Mouse (Mus musculus): ENCODE measurements around the gene Pfdn4. TPM values are rescaled to one million over a fixed set of nuclear protein-coding genes. Genes with fewer than 3 reads are reported as not detected.

Pfdn4 gene
- polyA plus RNA-seq, 1 experiment from 2014 or later: 141 TPM

DNA sequence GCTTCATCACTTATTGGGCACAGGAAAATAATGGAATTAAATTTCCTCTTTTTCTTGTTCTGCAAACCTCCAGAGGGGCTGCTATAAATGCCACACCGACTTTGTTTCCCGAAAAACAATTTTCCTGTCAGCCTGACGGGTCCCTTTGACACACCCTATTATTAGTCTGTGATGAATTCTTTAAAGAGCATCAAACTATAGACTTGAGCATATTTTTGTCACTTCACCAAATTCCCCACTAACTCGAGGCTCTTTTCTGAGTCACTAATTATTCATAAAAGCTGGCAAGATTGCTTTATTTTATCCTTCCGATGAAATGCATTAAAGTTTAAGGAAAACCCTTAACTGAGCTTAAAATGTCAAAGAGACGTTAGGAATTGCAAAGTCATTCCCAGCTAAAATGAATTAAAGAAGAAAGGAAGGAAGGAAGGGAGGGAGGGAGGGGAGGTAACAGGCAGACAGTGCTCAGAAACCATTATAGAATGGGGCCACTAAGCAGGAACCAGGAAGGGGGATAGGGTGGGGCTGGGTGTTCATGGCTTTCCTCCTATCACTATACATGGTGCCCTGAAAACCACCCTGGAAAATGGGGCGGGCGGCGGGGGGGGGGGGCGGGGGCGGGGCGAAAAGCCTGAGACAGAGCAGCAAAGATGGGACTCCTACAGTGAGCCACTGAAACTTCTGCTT lies 38.0 kb downstream of the Pfdn4 start:
- H3K4me3 ChIP-seq (ENCODE audit: low read depth, low read length): no peak overlapping the region
- ATAC-seq (ENCODE audit: low FRiP score) (no peak), DNase-seq (ENCODE audit: low spot score) (no peak)
- H3K4me1 ChIP-seq (replicated peaks; ENCODE audit: control insufficient read depth, insufficient read depth, low read length): no peaks in the 10 kb centered on the region
- H3K27ac ChIP-seq (ENCODE audit: low read depth, low read length): no peak overlapping the region
- H3K9ac ChIP-seq (ENCODE audit: low read depth, low read length): no peak overlapping the region
- H3K27me3 ChIP-seq (ENCODE audit: control insufficient read depth, insufficient read depth, low read length): no peaks in the 10 kb centered on the region
- H3K9me3 ChIP-seq (ENCODE audit: control insufficient read depth, low read length): no peaks in the 10 kb centered on the region
- H3K4me2 ChIP-seq (replicated peaks; ENCODE audit: low read depth, low read length): no peak overlapping the region
- no peaks in the 10 kb centered on the region for H3K36me3 ChIP-seq (ENCODE audit: control insufficient read depth, insufficient read depth, low read length)
- 70% methylated on average over 9 of the region's 12 CpGs for WGBS

DNA sequence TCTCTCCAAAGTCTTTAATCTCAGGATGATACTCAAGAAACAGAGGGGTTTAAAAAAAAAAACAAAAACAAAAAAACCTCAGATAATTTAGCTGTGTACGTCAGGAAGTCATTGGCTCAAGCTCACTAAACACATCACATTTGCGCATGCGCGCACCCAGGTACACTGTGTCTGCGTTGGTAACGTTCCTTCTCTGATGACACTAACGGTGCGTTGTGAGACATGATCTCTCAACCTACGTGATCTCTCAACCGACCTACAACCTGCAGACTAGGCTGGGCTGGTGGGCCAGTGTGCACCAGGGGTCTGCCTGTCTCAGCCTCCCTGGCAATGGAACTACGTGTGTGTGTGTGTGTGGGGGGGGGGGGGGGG lies 38.6 kb downstream of the Pfdn4 start:
- Histone ChIP-seq H3K4me3 (ENCODE audit: low read depth, low read length) (no peak overlapping the region), H3K9ac (ENCODE audit: low read depth, low read length) (no peak overlapping the region), H3K27me3 (ENCODE audit: control insufficient read depth, insufficient read depth, low read length) (no peaks in the 10 kb centered on the region), H3K9me3 (ENCODE audit: control insufficient read depth, low read length) (no peaks in the 10 kb centered on the region), H3K4me2 (replicated peaks; ENCODE audit: low read depth, low read length) (no peak overlapping the region), H3K4me1 (replicated peaks; ENCODE audit: control insufficient read depth, insufficient read depth, low read length) (no peaks in the 10 kb centered on the region), H3K36me3 (ENCODE audit: control insufficient read depth, insufficient read depth, low read length) (no peaks in the 10 kb centered on the region), H3K27ac (ENCODE audit: low read depth, low read length) (no peak overlapping the region)
- no peak for DNase-seq (ENCODE audit: low spot score)
- 91% methylated on average over 11 of the region's 11 CpGs for WGBS
- no peak for ATAC-seq (ENCODE audit: low FRiP score)

DNA sequence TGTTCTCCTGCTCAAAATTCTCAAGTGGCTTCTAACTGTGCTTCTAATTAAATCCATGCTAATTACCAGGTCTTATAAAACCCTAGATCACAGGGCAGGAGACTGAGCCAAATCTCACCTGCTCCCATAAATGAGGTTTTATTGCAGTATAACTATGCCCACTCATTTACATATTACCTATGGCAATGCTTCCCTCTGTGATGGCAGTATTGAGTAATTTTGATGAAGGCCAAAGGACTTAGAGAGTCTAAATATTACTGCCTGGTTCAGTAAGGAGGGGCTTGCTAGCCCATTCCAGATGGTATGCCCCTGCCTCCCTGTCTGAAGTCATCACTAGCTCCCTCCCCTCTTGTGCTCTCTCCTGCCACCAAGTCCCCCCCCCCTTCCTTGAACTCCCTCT lies 39.6 kb downstream of the Pfdn4 start:
- H3K4me2 ChIP-seq (replicated peaks; ENCODE audit: low read depth, low read length): no peak overlapping the region
- no peak overlapping the region for H3K4me3 ChIP-seq (ENCODE audit: low read depth, low read length)
- H3K27ac ChIP-seq (ENCODE audit: low read depth, low read length): no peak overlapping the region
- no peak for ATAC-seq (ENCODE audit: low FRiP score)
- DNase-seq (ENCODE audit: low spot score): no peak
- H3K9me3 ChIP-seq (ENCODE audit: control insufficient read depth, low read length): no peaks in the 10 kb centered on the region
- H3K4me1 ChIP-seq (replicated peaks; ENCODE audit: control insufficient read depth, insufficient read depth, low read length): no peaks in the 10 kb centered on the region
- no peaks in the 10 kb centered on the region for H3K36me3 ChIP-seq (ENCODE audit: control insufficient read depth, insufficient read depth, low read length)
- no peak overlapping the region for H3K9ac ChIP-seq (ENCODE audit: low read depth, low read length)
- H3K27me3 ChIP-seq (ENCODE audit: control insufficient read depth, insufficient read depth, low read length): no peaks in the 10 kb centered on the region

DNA sequence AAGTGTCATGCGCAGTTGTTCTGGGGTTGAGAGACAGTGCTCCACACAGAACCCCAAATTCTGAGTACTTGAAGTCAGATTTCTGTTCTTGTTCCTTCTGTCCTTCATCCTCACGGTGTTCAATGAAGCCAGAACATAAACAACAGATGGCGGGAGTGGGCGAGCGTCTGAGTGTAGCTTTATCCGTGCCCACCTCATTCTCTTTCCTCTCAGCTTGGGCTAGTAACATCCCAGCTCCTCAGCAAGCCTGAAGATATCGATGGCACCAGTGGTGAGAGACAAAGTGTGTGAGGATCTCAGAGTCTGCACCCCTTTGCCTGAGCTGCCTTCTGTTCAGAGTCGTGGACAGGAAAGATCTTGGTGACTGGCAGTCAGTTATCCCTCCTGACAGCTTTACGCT lies 43.0 kb downstream of the Pfdn4 start:
- Histone ChIP-seq H3K9me3 (ENCODE audit: control insufficient read depth, low read length) (no peaks in the 10 kb centered on the region), H3K4me2 (replicated peaks; ENCODE audit: low read depth, low read length) (no peak overlapping the region), H3K4me3 (ENCODE audit: low read depth, low read length) (no peak overlapping the region), H3K4me1 (replicated peaks; ENCODE audit: control insufficient read depth, insufficient read depth, low read length) (no peaks in the 10 kb centered on the region), H3K27me3 (ENCODE audit: control insufficient read depth, insufficient read depth, low read length) (no peaks in the 10 kb centered on the region), H3K9ac (ENCODE audit: low read depth, low read length) (no peak overlapping the region), H3K36me3 (ENCODE audit: control insufficient read depth, insufficient read depth, low read length) (no peaks in the 10 kb centered on the region), H3K27ac (ENCODE audit: low read depth, low read length) (no peak overlapping the region)
- no peak for ATAC-seq (ENCODE audit: low FRiP score)
- 90% methylated on average over 9 of the region's 9 CpGs for WGBS
- DNase-seq (ENCODE audit: low spot score): no peak

DNA sequence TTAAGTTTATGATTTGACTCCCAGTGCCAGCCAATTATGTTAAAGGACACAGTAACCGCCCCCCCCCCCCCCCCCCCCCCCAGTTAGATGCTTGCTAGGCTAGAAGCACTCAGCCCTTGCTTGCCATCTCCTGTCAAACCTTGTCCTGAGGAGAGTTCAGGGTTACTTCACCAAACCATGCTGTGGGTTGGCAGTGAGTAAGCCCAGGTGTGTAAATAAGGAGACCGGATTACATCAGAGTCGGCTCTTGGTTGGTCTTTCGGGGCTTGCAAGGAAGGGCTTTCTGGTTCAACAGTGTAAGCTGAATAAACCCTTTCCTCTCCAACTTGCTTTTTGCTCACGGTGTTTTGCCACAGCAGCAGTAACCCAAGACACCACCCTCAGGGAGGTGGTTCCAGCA lies 47.4 kb downstream of the Pfdn4 start:
- ATAC-seq (ENCODE audit: low FRiP score) (no peak), DNase-seq (ENCODE audit: low spot score) (no peak)
- 89% methylated on average over 5 of the region's 5 CpGs for WGBS
- Histone ChIP-seq H3K4me2 (replicated peaks; ENCODE audit: low read depth, low read length) (no peak overlapping the region), H3K36me3 (ENCODE audit: control insufficient read depth, insufficient read depth, low read length) (no peaks in the 10 kb centered on the region), H3K4me1 (replicated peaks; ENCODE audit: control insufficient read depth, insufficient read depth, low read length) (peaks cover 3% of the 10 kb centered on the region), H3K9ac (ENCODE audit: low read depth, low read length) (no peak overlapping the region), H3K9me3 (ENCODE audit: control insufficient read depth, low read length) (no peaks in the 10 kb centered on the region), H3K27ac (ENCODE audit: low read depth, low read length) (no peak overlapping the region), H3K27me3 (ENCODE audit: control insufficient read depth, insufficient read depth, low read length) (no peaks in the 10 kb centered on the region), H3K4me3 (ENCODE audit: low read depth, low read length) (no peak overlapping the region)

DNA sequence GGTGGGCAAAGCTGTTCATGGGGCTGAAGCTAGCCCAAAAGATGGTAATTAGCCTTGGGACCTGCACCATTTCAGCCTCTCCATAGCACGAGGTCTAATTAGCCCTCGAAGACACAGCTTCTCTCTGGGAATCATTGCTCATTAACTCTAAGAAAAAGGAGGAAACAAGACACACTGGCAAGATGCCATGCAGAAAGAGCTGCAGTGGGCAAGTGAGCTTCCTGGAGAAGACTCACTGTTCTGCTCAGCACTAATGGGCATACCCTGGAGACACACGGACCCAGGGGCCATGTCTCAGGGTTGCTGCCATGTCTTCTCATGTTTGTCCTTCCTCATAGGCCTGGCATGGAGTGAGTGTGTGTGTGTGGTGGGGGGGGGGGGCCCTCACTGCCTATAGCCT lies 47.9 kb downstream of the Pfdn4 start:
- Histone ChIP-seq H3K4me3 (ENCODE audit: low read depth, low read length) (no peak overlapping the region), H3K9ac (ENCODE audit: low read depth, low read length) (no peak overlapping the region), H3K4me1 (replicated peaks; ENCODE audit: control insufficient read depth, insufficient read depth, low read length) (peaks cover 3% of the 10 kb centered on the region), H3K27me3 (ENCODE audit: control insufficient read depth, insufficient read depth, low read length) (no peaks in the 10 kb centered on the region), H3K27ac (ENCODE audit: low read depth, low read length) (no peak overlapping the region), H3K4me2 (replicated peaks; ENCODE audit: low read depth, low read length) (no peak overlapping the region), H3K36me3 (ENCODE audit: control insufficient read depth, insufficient read depth, low read length) (no peaks in the 10 kb centered on the region), H3K9me3 (ENCODE audit: control insufficient read depth, low read length) (no peaks in the 10 kb centered on the region)
- no peak for ATAC-seq (ENCODE audit: low FRiP score)
- no peak for DNase-seq (ENCODE audit: low spot score)
- 79% methylated on average over 3 of the region's 3 CpGs for WGBS

DNA sequence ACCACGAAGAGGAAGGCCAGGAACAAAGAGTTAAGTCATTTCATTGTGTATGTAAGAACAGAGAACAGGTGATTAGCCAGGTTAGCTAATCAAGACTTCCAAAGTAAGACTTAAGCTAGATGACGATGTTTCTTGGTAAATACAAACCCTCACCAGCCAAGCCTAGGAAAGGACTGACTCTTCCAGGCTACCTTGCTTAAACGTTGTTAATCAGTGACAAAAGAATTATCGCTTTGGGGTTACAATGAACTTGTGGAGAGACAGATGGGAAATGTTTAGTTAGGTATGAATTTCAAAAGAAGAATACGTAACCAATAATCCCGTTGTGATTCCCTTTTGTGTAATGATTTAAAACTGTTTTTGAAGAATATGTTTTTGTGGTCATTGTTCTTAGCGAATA lies 48.7 kb downstream of the Pfdn4 start:
- Histone ChIP-seq H3K36me3 (ENCODE audit: control insufficient read depth, insufficient read depth, low read length) (no peaks in the 10 kb centered on the region), H3K4me2 (replicated peaks; ENCODE audit: low read depth, low read length) (no peak overlapping the region), H3K4me3 (ENCODE audit: low read depth, low read length) (no peak overlapping the region), H3K27me3 (ENCODE audit: control insufficient read depth, insufficient read depth, low read length) (no peaks in the 10 kb centered on the region), H3K4me1 (replicated peaks; ENCODE audit: control insufficient read depth, insufficient read depth, low read length) (peaks cover 3% of the 10 kb centered on the region), H3K9me3 (ENCODE audit: control insufficient read depth, low read length) (no peaks in the 10 kb centered on the region), H3K27ac (ENCODE audit: low read depth, low read length) (no peak overlapping the region), H3K9ac (ENCODE audit: low read depth, low read length) (no peak overlapping the region)
- WGBS: 88% methylated on average over 7 of the region's 7 CpGs
- DNase-seq (ENCODE audit: low spot score) (no peak), ATAC-seq (ENCODE audit: low FRiP score) (no peak)

DNA sequence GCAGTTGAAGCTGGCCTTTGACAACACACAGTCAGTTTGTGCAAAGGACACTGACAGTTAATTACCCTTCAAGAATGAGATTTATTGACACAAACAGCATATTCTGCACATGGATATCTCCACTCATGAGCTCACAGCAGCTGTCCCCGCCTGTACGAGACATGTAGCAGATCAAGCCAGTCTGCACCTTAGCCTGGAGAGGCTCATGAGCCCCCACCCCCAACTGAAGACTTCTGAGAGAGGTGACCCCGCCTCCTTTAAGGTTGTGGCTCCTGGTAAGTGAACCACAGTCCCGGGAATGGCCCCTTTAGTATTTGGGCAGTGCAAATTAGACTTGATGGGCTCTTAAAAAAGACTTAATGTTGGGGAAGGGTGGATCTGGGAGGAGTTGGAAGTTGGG lies 49.5 kb downstream of the Pfdn4 start:
- ATAC-seq (ENCODE audit: low FRiP score) (no peak), DNase-seq (ENCODE audit: low spot score) (no peak)
- H3K27me3 ChIP-seq (ENCODE audit: control insufficient read depth, insufficient read depth, low read length): no peaks in the 10 kb centered on the region
- 54% methylated on average over 4 of the region's 4 CpGs for WGBS
- no peak overlapping the region for H3K9ac ChIP-seq (ENCODE audit: low read depth, low read length)
- no peaks in the 10 kb centered on the region for H3K36me3 ChIP-seq (ENCODE audit: control insufficient read depth, insufficient read depth, low read length)
- H3K27ac ChIP-seq (ENCODE audit: low read depth, low read length): no peak overlapping the region
- H3K9me3 ChIP-seq (ENCODE audit: control insufficient read depth, low read length): no peaks in the 10 kb centered on the region
- H3K4me2 ChIP-seq (replicated peaks; ENCODE audit: low read depth, low read length): no peak overlapping the region
- no peak overlapping the region for H3K4me3 ChIP-seq (ENCODE audit: low read depth, low read length)
- H3K4me1 ChIP-seq (replicated peaks; ENCODE audit: control insufficient read depth, insufficient read depth, low read length): peaks cover 3% of the 10 kb centered on the region

DNA sequence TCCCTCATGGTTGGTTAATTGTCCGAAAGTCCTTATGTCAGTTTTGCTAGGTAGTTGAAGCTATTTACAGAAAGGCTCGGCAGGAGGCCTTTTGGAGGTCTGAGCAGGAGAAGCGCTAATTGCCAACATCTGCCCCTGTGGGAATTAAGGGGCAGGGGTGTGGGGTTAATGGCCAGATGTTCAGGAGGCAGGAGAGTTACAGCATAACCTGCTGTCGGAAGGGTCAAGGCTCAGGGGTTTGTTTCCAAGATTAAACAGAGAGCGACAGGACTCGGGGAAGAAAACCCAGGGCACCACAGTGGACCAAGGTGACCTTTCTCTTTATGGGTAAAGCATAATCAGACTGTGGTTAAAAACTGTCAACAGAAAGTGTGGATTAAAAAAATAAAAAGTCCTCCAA lies 51.3 kb downstream of the Pfdn4 start:
- WGBS: 13% methylated on average over 6 of the region's 6 CpGs
- Histone ChIP-seq H3K9me3 (ENCODE audit: control insufficient read depth, low read length) (no peaks in the 10 kb centered on the region), H3K27ac (ENCODE audit: low read depth, low read length) (no peak overlapping the region), H3K36me3 (ENCODE audit: control insufficient read depth, insufficient read depth, low read length) (no peaks in the 10 kb centered on the region), H3K4me3 (ENCODE audit: low read depth, low read length) (no peak overlapping the region), H3K4me1 (replicated peaks; ENCODE audit: control insufficient read depth, insufficient read depth, low read length) (peaks cover 3% of the 10 kb centered on the region), H3K9ac (ENCODE audit: low read depth, low read length) (no peak overlapping the region), H3K4me2 (replicated peaks; ENCODE audit: low read depth, low read length) (no peak overlapping the region), H3K27me3 (ENCODE audit: control insufficient read depth, insufficient read depth, low read length) (no peaks in the 10 kb centered on the region)
- peak; percentile 36 for DNase-seq (ENCODE audit: low spot score)
- ATAC-seq (ENCODE audit: low FRiP score): no peak
